Mouse (Mus musculus) myocyte (in vitro differentiated cells): ENCODE measurements around the gene Cadps. TPM values are rescaled to one million over a fixed set of nuclear protein-coding genes. Genes with fewer than 3 reads are reported as not detected.

Source experiments
- H3K27me3 ChIP-seq: one replicate; pipeline ENCODE4 v1.6.1; 2011; ENCODE audit not compliant: control insufficient read depth, insufficient read depth, insufficient read length
- H3K36me3 ChIP-seq: one replicate; pipeline ENCODE4 v1.6.1; 2011; ENCODE audit not compliant: control insufficient read depth, insufficient read depth
- H3K4me2 ChIP-seq: one replicate; pipeline ENCODE4 v1.6.1; 2011; ENCODE audit warnings: low read depth, control low read depth
- H3K4me3 ChIP-seq: one replicate; pipeline ENCODE4 v1.5.1; 2011; ENCODE audit warnings: mild to moderate bottlenecking, control low read depth, moderate library complexity
- H3K79me2 ChIP-seq: one replicate; pipeline ENCODE4 v1.6.1; 2011; ENCODE audit not compliant: control insufficient read depth, insufficient read depth
- H3ac ChIP-seq: one replicate; pipeline ENCODE4 v1.6.1; 2011; ENCODE audit not compliant: control insufficient read depth, insufficient read length
- CEBPB ChIP-seq: IDR thresholded peaks from 2 replicates; pipeline ENCODE4 v1.6.1; 2011; ENCODE audit warnings: mild to moderate bottlenecking, moderate library complexity; ENCODE audit not compliant: poor library complexity, insufficient read depth, severe bottlenecking
- E2F4 ChIP-seq: IDR thresholded peaks from one replicate; pipeline ENCODE4 v1.6.1; 2011; ENCODE audit warnings: mild to moderate bottlenecking, control low read depth, moderate library complexity; ENCODE audit not compliant: insufficient read depth
- MAX ChIP-seq: IDR thresholded peaks from one replicate; pipeline ENCODE4 v1.6.1; 2011; ENCODE audit warnings: low read depth, mild to moderate bottlenecking, control low read depth
- MYOD1 ChIP-seq, 3 experiments: IDR thresholded peaks; one replicate each; pipeline ENCODE4 v1.6.1; 2011; ENCODE audit warnings: control low read depth in 2 of 3, low read depth in 2 of 3, mild to moderate bottlenecking in 2 of 3, moderate library complexity in 1 of 3; ENCODE audit not compliant: insufficient read length in 2 of 3, control insufficient read depth in 1 of 3
- MYOG ChIP-seq, 3 experiments: IDR thresholded peaks; one replicate each; pipeline ENCODE4 v1.6.1; 2011; ENCODE audit warnings: control low read depth in 2 of 3, low read depth in 2 of 3, mild to moderate bottlenecking in 2 of 3; ENCODE audit not compliant: insufficient read length in 2 of 3, control insufficient read depth in 1 of 3, insufficient read depth in 1 of 3
- POLR2A ChIP-seq: IDR thresholded peaks from one replicate; pipeline ENCODE4 v1.6.1; 2011; ENCODE audit warnings: low read depth, mild to moderate bottlenecking, control low read depth, moderate library complexity; ENCODE audit not compliant: insufficient read length
- POLR2AphosphoS2 ChIP-seq: IDR thresholded peaks from one replicate; pipeline ENCODE4 v1.6.1; 2011; ENCODE audit warnings: low read depth, control low read depth; ENCODE audit not compliant: insufficient read length
- REST ChIP-seq: IDR thresholded peaks from one replicate; pipeline ENCODE4 v1.6.1; 2011; ENCODE audit warnings: mild to moderate bottlenecking, control low read depth, moderate library complexity; ENCODE audit not compliant: insufficient read depth, insufficient read length
- SRF ChIP-seq: IDR thresholded peaks from one replicate; pipeline ENCODE4 v1.6.1; 2011; ENCODE audit warnings: low read depth; ENCODE audit not compliant: control insufficient read depth, insufficient read length
- TCF12 ChIP-seq: IDR thresholded peaks from one replicate; pipeline ENCODE4 v1.6.1; 2011; ENCODE audit warnings: mild to moderate bottlenecking, control low read depth; ENCODE audit not compliant: poor library complexity, insufficient read depth, severe bottlenecking
- TCF3 ChIP-seq: IDR thresholded peaks from one replicate; pipeline ENCODE4 v1.6.1; 2011; ENCODE audit warnings: low read depth, control low read depth; ENCODE audit not compliant: insufficient read length
- USF1 ChIP-seq: IDR thresholded peaks from one replicate; pipeline ENCODE4 v1.6.1; 2011; ENCODE audit warnings: low read depth, mild to moderate bottlenecking, control low read depth, moderate library complexity
- polyA plus RNA-seq: library from polyadenylated mRNA; unstranded; fragments of >200 nt; fragmentation: generic; extraction: Trizol; gene quantifications from one replicate; pipeline ENCODE4 v1.2.1, GENCODE M21; 2012; ENCODE audit warnings: missing spikeins

The Cadps gene
- polyA plus RNA-seq, 1 experiment = not detected

GRCm38 (mm10) chr14:12583536-12583935, 239.3 kb downstream of the Cadps start:
- no peaks in the 10 kb centered on the region for H3K79me2 ChIP-seq
- H3K4me3 ChIP-seq = no peak overlapping the region
- TF ChIP-seq MAX (no peak), E2F4 (no peak), CEBPB (no peak), REST (no peak), MYOD1 (IDR thresholded peaks at IDR 0.05; ENCODE audit: control insufficient read depth in 1 of 3, insufficient read length in 2 of 3, low read depth in 2 of 3) (no peak), MYOG (IDR thresholded peaks at IDR 0.05; ENCODE audit: control insufficient read depth in 1 of 3, insufficient read depth in 1 of 3, insufficient read length in 2 of 3, low read depth in 2 of 3) (no peak), TCF12 (no peak), POLR2A (no peak), POLR2AphosphoS2 (no peak), TCF3 (no peak), USF1 (no peak), SRF (no peak)
- H3K4me2 ChIP-seq = no peak overlapping the region
- H3ac ChIP-seq = no peak overlapping the region
- H3K36me3 ChIP-seq = no peaks in the 10 kb centered on the region
- no peaks in the 10 kb centered on the region for H3K27me3 ChIP-seq

- Histone ChIP-seq H3K27me3 (no peaks in the 10 kb centered on the region), H3ac (no peak overlapping the region), H3K4me3 (no peak overlapping the region), H3K36me3 (no peaks in the 10 kb centered on the region), H3K79me2 (no peaks in the 10 kb centered on the region), H3K4me2 (no peak overlapping the region)
- TF ChIP-seq REST = no peak
- no peak for TF ChIP-seq TCF12
- TF ChIP-seq E2F4 = no peak
- TF ChIP-seq TCF3 = no peak
- no peak for TF ChIP-seq MYOG (IDR thresholded peaks at IDR 0.05; ENCODE audit: control insufficient read depth in 1 of 3, insufficient read depth in 1 of 3, insufficient read length in 2 of 3, low read depth in 2 of 3)
- no peak for TF ChIP-seq MYOD1 (IDR thresholded peaks at IDR 0.05; ENCODE audit: control insufficient read depth in 1 of 3, insufficient read length in 2 of 3, low read depth in 2 of 3)
- TF ChIP-seq POLR2A = no peak
Measured at GRCm38 (mm10) chr14:12581657-12582056, 241.2 kb downstream of the Cadps start.

- Histone ChIP-seq H3K36me3 (no peaks in the 10 kb centered on the region), H3K4me3 (no peak overlapping the region), H3K79me2 (no peaks in the 10 kb centered on the region), H3K27me3 (no peaks in the 10 kb centered on the region), H3ac (no peak overlapping the region), H3K4me2 (no peak overlapping the region)
- no peak for TF ChIP-seq TCF12
- no peak for TF ChIP-seq POLR2A
- TF ChIP-seq USF1 = no peak
- no peak for TF ChIP-seq TCF3
- TF ChIP-seq POLR2AphosphoS2 = no peak
- no peak for TF ChIP-seq SRF
- TF ChIP-seq CEBPB = no peak
- TF ChIP-seq E2F4 = no peak
- no peak for TF ChIP-seq MYOG (IDR thresholded peaks at IDR 0.05; ENCODE audit: control insufficient read depth in 1 of 3, insufficient read depth in 1 of 3, insufficient read length in 2 of 3, low read depth in 2 of 3)
- no peak for TF ChIP-seq MAX
- TF ChIP-seq MYOD1 (IDR thresholded peaks at IDR 0.05; ENCODE audit: control insufficient read depth in 1 of 3, insufficient read length in 2 of 3, low read depth in 2 of 3) = no peak
- TF ChIP-seq REST = no peak
Measured at GRCm38 (mm10) chr14:12580786-12581185, 242.1 kb downstream of the Cadps start.

GRCm38 (mm10) chr14:12578156-12578555, 244.7 kb downstream of the Cadps start:
- no peak for TF ChIP-seq MYOG (IDR thresholded peaks at IDR 0.05; ENCODE audit: control insufficient read depth in 1 of 3, insufficient read depth in 1 of 3, insufficient read length in 2 of 3, low read depth in 2 of 3)
- TF ChIP-seq CEBPB = no peak
- TF ChIP-seq TCF12 = no peak
- no peak for TF ChIP-seq SRF
- TF ChIP-seq MYOD1 (IDR thresholded peaks at IDR 0.05; ENCODE audit: control insufficient read depth in 1 of 3, insufficient read length in 2 of 3, low read depth in 2 of 3) = no peak
- TF ChIP-seq MAX = no peak
- no peak for TF ChIP-seq E2F4
- no peak for TF ChIP-seq REST
- TF ChIP-seq TCF3 = no peak
- TF ChIP-seq USF1 = no peak
- no peak for TF ChIP-seq POLR2AphosphoS2
- no peak for TF ChIP-seq POLR2A
- no peak overlapping the region for H3K4me2 ChIP-seq

More at GRCm38 (mm10) chr14:12578156-12578555, 244.7 kb downstream of the Cadps start:
- no peaks in the 10 kb centered on the region for H3K79me2 ChIP-seq
- H3ac ChIP-seq = no peak overlapping the region
- no peak overlapping the region for H3K4me3 ChIP-seq
- H3K36me3 ChIP-seq = no peaks in the 10 kb centered on the region
- no peaks in the 10 kb centered on the region for H3K27me3 ChIP-seq
